Mouse (Mus musculus): ENCODE results near the gene Prr5. TPM values are rescaled to one million over a fixed set of nuclear protein-coding genes. Genes with fewer than 3 reads are reported as not detected.

The Prr5 gene
- polyA plus RNA-seq (2021; fragmentation: Nextera tagmentation), result 8.7 and 9.3 TPM in 2 replicates
- long read RNA-seq, experiment 1, partial matches to known transcripts, result 0 of 20 reads
- long read RNA-seq, experiment 1, other reads (novel, unspliced or antisense), result 16 of 20 reads
- long read RNA-seq, experiment 2, transcript Prr5-201 (8 exons, 1,830 nt), result major isoform, 22 of 106 reads
- long read RNA-seq, experiment 2, partial matches to known transcripts, result 1 of 106 reads
- long read RNA-seq, experiment 2, other reads (novel, unspliced or antisense), result 82 of 106 reads

GRCm38 (mm10) chr15:84668938-84669747, at the start of gene Prr5:
TSS of gene Prr5 (plus strand) at chr15:84669620.

DNA sequence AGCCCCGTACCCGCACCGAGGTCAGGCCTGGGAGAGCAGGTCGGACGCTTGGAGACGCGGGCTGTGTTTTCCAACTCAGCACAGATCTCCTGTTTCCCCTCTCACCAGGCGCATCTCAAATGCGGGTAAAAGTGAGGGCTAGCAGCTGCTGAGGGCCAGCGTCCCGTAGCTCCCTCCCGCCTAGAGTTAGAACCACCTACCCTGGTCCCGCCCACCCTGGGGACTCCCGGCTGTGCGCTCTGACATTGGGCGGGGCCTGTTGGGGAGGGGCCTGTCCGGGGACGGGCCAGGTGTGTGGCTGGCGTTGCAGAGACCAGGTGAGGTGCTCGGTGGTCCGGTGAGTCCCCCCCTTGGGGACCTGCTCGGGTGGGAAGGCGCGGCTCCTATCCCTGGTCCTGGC, 50.4 kb downstream of the Prr5 start, which contains the start of gene Arhgap8:
Gene Arhgap8 (plus strand): TSS at position 262 of the 400 bp plus-strand sequence.

Other genes with a start within 250 kb of the Prr5 start
- 9.7 and 13.0 TPM in 2 replicates for gene Shisal1, start 222.5 kb upstream of the Prr5 start, polyA plus RNA-seq (2021; fragmentation: Nextera tagmentation)
- 33.6 and 40.5 TPM in 2 replicates for gene Rtl6, start 111.8 kb upstream of the Prr5 start, polyA plus RNA-seq (2021; fragmentation: Nextera tagmentation)
- gene Arhgap8, start 50.4 kb downstream of the Prr5 start, polyA plus RNA-seq (2021; fragmentation: Nextera tagmentation), result 0.19 TPM in 1 of 2 replicates, not detected in the other
- gene Phf21b, start 186.4 kb downstream of the Prr5 start, polyA plus RNA-seq (2021; fragmentation: Nextera tagmentation), result 0.26 and 0.40 TPM in 2 replicates

Data from layer of hippocampus, adult 6 months (tissue).